Comparison of ENCODE assay signal across 14 mouse cellular contexts in the genomic region with DNA sequence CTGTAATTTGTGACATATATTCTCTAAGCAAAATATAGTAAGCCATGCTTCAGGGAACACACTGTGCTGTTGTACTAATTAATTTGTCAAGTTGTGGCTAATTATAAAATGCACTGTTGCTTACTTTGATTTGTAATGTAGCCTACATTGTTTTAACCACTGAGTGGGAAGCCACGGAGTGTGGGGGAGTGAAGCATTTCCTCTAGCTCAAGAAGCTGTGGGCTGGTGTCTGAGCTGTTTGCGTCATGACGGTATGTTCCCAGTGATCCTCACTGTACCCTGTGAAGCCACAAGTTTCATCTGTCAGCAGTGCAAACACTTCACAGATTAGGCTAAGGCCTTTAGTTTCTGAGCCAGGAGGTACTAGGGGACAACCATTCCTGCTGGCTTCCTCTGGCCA.
DNase-seq lines count a peak whose midpoint lies in the region.
"Had no signal": no experiment of that assay in that cellular context is flagged by ENCODE, and none has a peak within 500 bp of the region (broad histone marks: within the 10 kb centered on the region; RNA-seq: fewer than 3 reads in every experiment).

No protein-coding gene starts in this region.

- intact Hi-C loops in left cerebral cortex, postnatal 4 days (cut with DNase I) = no loop called here
- intact Hi-C loops in left cerebral cortex, postnatal 36 days (cut with DNase I) = no loop called here

- DNase-seq in frontal cortex, postnatal 36 days (ENCODE audit: low spot score in 2 of 2) = peak; percentile 50 to 68
- DNase-seq in frontal cortex, postnatal 14 days (ENCODE audit: low spot score in 2 of 2) = no peak
- DNase-seq in left cerebral cortex, adult 11 months (ENCODE audit: low spot score) = peak; percentile 36
- DNase-seq in left cerebral cortex, postnatal 4 days = no peak
- DNase-seq in brain, adult 2 months (ENCODE audit: low read depth, low spot score) = peak; percentile 88
- peak; percentile 44 to 55 for DNase-seq in left cerebral cortex, postnatal 36 days (ENCODE audit: low spot score in 2 of 2)
- no peak for DNase-seq in adrenal gland, postnatal 14 days
- DNase-seq: adrenal gland, postnatal 36 days; cerebellum, adult 9-10 months; gastrocnemius, postnatal 14 days; heart, adult 2 months; kidney, adult 11 months; retina, postnatal 1 day; thymus, adult 2 months had no signal

Comparison
In these comparisons a context has a peak if more than half of its experiments do, and no peak if none do; other contexts are left out.
1. DNase-seq: peak in frontal cortex, postnatal 36 days (2 of 2), left cerebral cortex, adult 11 months (single experiment), brain, adult 2 months (single experiment) and left cerebral cortex, postnatal 36 days (2 of 2); none in frontal cortex, postnatal 14 days (0 of 2), left cerebral cortex, postnatal 4 days (single experiment) and adrenal gland, postnatal 14 days (single experiment).